Mouse (Mus musculus) cerebellum, postnatal 25 days (tissue): ENCODE results near the gene Hoxc9.

ENCODE experiments used
- DNase-seq, 2 experiments: peaks; one replicate each; pipeline ENCODE4 v3.0.0; 2021; ENCODE audit warnings: mixed read lengths in 2 of 2

Hoxc9 gene

GRCm38 (mm10) chr15:103001370-103001769 lies 25.1 kb downstream of the Hoxc9 start:
- DNase-seq, result no peak

GRCm38 (mm10) chr15:103002156-103002555 lies 25.9 kb downstream of the Hoxc9 start:
- DNase-seq, result no peak

GRCm38 (mm10) chr15:103002821-103003448 lies 26.7 kb downstream of the Hoxc9 start:
- no peak for DNase-seq

- DNase-seq, result no peak
Measured at GRCm38 (mm10) chr15:103005308-103005707, 29.1 kb downstream of the Hoxc9 start.

GRCm38 (mm10) chr15:103005797-103006196 lies 29.6 kb downstream of the Hoxc9 start:
- DNase-seq, result no peak

GRCm38 (mm10) chr15:103006326-103006725 lies 30.1 kb downstream of the Hoxc9 start:
- DNase-seq, result no peak

GRCm38 (mm10) chr15:103009265-103010111 lies 33.2 kb downstream of the Hoxc9 start:
- DNase-seq, result no peak

DNA sequence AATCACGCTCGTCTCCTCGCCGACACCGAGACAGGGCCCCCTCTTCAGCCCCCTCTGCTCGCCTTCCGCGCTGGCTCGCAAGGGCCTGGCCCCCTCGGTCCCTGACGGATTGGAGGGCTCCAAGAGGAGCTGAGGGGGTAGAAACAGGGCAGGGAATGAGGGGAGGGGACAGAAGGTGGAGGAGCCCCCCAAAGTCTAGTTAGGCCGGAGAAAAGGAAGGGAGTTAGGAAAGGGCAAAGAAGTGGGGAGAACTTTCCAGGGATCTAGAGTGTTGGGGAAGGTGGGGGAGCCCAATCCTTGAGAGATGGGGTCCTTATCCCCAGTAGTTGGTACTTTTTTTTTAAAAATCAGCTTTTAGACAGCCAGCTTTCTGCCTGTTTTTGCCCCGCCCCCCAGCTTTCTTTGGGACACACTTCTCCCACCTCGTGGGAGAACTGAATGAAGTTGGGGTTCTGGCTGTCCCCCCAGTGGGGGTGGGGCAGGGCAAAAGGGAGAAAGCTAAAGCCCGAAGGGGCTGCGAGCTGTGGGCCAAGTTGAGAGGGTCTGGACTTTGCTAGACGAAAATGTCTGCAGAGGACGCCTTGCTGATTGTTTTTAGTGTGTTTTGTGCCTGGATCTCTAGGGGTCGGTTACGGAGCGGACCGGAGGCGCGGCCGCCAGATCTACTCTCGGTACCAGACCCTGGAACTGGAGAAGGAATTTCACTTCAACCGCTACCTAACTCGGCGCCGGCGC lies 34.0 kb downstream of the Hoxc9 start:
- DNase-seq, result no peak

DNA sequence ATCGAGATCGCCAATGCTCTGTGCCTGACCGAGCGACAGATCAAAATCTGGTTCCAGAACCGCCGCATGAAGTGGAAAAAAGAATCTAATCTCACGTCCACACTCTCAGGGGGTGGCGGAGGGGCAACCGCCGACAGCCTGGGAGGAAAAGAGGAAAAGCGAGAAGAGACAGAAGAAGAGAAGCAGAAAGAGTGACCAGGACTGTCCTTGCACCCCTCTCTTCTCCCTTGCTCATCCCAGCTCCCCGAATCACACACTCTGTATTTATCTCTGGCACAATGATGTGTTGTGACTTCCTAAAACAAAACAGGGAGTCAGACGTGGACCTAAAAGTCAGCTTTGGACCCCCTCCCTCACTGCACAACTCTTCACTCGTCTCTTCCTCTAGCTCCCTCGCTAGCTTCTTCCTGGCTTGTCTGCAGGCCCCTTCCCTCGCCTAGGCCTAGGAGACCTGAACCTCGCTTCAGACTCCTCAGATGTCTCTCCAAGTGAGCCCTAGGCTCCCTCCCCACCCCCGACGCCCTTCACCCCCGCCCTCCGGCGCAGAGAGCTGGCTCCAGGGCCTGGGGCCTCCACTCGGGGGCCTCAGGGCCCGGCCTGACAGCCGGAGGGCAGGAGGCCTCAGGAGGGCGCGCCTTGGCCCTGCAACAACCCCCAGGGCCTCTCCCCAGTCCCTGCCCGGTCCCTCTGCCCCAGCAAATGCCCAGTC lies 34.8 kb downstream of the Hoxc9 start:
- no peak for DNase-seq

DNA sequence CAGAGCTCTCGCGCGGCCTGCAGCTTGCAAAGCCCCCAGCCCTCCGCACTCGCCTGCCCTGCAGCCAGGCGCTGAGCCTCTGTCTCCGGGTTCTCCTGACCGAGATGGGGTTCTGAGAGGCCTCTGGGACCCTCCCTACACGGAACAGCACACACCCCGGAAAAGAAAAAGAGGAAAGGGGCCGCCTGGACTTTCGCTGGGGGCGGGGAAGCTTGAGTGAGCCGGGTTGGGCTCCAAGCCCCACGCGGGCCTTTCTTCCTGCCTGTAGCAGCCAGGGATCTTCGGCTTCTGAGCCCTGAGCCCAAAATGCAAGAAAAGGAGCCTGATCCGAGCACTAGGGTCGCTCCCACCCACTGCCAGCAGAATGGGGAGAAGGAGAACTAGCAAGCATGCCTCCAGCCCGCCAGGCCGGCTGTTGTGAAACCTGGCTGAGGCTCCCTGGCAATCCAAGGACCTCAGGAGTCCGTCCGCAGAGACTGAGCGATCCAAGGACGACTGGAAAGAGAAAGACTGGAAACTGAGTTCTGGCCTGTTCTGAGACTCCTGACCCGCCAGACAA lies 35.8 kb downstream of the Hoxc9 start:
- no peak for DNase-seq

- peak; percentile 48 to 61 for DNase-seq
Measured at GRCm38 (mm10) chr15:103013238-103013984, 37.2 kb downstream of the Hoxc9 start.

- no peak for DNase-seq
Measured at GRCm38 (mm10) chr15:103014166-103015008, 38.1 kb downstream of the Hoxc9 start.

DNA sequence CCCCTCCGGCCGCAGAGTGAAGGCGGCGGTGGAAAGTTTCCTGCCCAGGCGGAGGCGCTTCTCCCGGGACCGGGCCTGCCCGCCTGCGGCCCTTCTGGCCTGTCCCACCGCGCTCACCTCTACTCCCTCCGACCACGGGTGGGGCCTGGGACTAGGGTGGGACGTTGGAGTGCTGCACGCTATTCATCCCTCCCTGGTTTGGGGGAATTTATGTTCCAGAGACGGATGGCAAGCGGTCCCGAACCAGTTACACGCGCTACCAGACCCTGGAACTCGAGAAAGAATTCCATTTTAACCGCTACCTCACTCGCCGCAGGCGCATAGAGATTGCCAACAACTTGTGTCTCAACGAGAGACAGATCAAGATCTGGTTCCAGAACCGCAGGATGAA lies 38.8 kb downstream of the Hoxc9 start:
- no peak for DNase-seq

DNA sequence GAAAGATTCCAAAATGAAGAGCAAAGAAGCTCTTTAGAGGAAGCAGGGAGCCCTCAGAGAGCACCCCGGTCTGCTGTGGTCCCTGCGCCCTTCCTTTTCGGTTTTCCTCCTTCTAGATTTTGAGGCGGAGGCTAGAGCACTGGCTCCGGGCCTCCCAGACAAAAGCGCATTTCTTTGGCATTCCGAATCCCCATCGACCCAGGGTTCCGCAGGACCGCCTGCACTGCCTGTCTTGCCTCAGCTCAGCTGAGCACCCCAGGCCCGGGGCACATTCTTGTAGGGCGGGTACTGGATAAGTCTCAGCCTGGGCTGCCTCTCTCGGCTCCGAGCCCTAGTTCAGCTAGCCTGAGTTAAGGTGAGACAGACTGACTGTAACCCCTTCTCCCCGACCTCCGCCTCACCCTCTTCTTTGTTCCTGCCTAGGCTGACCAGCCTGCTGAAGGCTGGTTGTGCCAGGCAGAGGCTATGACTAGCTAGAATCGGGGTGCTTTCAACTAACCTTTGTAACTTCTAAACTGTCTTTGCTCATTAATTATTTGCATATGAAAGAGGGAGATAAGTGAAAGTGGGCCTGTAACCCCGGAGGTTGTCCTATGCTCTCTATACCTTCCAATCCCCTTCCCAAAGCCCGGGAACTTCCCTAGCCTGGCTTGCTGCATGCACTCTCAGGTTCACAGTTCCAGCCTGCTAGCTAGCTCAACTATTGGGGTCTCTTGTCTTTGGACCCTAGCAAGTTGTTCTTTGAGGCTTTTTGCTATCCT lies 39.3 kb downstream of the Hoxc9 start:
- DNase-seq, result no peak

- DNase-seq, result no peak
Measured at GRCm38 (mm10) chr15:103018636-103019035, 42.4 kb downstream of the Hoxc9 start, which contains the start of gene Hoxc4. TSS of gene Hoxc4 (plus strand) at chr15:103018934.

DNA sequence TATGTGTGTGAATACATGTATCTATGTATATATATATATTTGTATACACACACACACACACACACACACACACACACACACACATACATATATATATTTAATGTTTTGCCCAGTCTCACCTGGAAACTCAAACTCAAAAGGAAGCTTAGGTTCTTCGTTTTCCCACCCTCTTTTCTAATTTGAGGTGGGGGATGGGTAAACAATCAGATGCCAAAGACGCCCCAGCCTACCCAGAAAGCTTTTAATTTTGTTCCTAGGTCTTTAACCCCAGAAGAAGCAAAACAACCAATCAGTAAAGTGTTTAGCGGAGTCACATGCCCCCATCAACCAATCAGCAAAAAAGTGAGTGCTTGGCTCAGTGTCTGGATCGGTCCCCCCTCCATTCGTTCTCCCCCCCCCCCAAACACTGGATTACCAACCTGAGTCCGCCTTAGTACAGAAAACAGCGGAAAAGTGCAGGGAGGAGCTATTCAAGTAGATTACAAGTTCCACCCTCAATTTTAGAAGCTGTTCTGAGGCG lies 44.7 kb downstream of the Hoxc9 start:
- no peak for DNase-seq

GRCm38 (mm10) chr15:103021544-103021943 lies 45.3 kb downstream of the Hoxc9 start:
- no peak for DNase-seq

- no peak for DNase-seq
Measured at GRCm38 (mm10) chr15:103024131-103024530, 47.9 kb downstream of the Hoxc9 start.
